Mouse (Mus musculus) NIH3T3 (cell line): ENCODE data around the gene Polq.

Experiments used
- DNase-seq: peaks from one replicate; pipeline ENCODE4 v3.0.0-alpha.2; 2012; ENCODE audit warnings: low read depth

Gene Polq

DNA sequence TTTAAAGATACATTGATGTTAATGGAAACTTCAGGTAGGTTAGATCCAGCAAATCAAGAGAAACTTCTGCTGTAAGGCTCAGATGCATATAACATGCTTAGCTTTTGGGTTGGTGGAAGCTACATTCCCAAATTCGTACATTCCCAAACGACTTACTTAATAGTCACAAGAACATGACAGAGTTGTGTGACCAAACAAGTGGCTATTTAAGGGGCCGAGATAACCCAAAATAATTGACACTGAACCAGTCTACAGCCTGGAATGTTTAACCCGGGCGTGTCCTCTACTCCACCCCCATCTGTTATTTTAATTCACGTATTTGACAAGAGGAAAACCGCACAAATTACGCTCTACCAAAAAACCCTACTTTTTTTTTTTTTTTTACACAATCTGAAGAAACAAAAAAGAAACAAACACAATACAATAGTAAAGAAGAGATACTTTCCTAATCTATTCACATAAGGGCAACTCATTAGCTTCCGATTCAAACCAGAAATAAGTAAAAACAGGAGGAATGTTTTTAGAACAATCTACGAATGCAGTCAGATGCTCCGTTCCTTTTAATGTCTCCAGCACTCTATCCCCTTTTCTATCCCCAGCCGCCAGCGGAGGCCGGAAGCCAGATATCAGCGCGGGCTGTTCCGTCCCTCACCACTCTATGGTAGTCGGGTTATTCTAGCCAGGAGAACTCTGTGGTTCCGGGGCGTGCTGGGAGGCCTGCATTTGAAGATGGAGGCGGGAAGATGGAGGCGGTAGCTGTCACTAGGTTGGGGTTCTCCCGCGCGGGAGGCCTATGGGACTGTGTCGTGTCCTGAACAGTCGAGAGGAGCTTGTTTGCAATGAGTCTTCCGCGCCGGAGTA, at the start of gene Polq:
TSS of gene Polq (plus strand) at position 726 of the 861 bp plus-strand sequence.
- DNase-seq, result peak; percentile 95

DNA sequence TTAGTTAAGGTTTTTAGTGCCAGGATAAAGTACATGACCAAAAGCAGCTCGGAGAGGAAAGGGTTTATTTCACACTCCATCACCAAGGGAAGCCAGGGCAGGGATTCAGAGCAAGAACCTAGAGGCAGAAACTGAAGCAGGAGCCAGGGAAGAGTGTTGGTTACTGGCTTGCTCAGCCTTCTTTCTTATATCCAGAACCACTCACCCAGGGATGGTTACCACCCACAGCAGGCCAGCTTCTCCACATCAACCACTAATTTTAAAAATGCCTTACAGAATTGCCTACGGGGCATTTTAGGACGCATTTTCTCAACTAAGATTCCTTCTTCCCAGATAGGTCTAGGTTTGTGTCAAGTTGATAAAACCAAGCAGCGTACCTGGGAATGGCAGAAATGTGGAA, 48.2 kb upstream of the Polq start:
- DNase-seq, result no peak

GRCm38 (mm10) chr16:36979127-36979526, 32.5 kb upstream of the Polq start:
- no peak for DNase-seq

DNA sequence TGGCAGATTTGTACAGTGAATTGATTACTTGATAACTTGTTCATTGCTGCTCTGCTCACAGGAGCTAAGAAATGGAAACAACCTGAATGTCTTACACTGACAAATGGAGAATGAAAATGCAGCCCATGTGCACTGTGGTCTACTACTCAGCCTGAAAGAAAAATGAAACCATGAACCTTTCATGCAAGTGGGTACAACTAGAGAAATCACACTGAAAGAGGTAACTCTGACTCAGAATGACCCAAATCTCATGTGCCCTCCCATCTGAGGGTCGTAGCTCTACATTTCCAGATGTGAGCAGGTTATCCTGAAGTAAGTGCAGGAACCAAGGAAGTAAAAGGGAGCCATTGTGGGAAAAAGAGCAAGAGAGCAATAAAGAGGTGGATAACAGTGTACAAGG, 27.8 kb upstream of the Polq start:
- no peak for DNase-seq

DNA sequence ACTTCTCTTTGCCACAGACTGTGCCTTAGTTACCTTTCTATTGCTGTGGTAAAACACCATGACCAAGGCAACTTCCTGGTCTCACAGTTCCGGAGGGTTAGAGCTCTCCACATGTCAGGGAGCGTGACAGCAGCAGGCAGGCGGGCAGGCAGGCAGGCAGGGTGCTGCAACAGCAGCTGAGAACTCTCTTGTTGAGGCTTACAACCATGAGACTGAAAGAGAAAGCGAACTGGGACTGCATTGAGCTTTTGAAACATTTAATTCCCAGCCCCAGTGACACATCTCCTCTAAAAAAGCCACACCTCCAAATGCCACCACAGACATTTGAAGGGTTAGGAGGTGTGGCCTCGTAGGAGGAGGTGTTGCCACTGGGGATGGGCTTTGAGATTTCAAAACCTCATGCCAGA, 25.9 kb upstream of the Polq start:
- no peak for DNase-seq

DNA sequence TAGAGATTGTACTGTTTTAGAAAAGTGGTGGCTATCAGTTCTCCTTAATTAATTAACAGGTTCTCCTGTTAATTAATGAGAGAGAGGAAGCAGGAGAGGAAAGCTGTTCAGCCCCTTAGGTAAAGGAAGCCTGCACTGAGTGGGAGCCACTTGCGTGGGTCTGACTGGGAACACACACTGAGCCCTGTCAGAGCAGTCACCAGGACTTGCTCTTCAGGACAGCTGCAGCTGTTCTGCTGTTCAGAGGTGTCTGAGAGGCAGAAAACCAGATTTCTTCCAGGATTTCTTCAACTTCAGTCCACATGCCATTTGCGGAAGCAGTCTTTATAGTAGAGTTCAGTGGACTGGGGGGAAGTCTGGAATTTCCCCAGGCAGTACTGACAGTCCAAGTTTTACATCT, 24.2 kb upstream of the Polq start:
- DNase-seq, result no peak

GRCm38 (mm10) chr16:36988066-36988465, 23.5 kb upstream of the Polq start:
- no peak for DNase-seq

- peak; percentile 3 for DNase-seq
Observed at GRCm38 (mm10) chr16:36989493-36989892, 22.1 kb upstream of the Polq start.

DNA sequence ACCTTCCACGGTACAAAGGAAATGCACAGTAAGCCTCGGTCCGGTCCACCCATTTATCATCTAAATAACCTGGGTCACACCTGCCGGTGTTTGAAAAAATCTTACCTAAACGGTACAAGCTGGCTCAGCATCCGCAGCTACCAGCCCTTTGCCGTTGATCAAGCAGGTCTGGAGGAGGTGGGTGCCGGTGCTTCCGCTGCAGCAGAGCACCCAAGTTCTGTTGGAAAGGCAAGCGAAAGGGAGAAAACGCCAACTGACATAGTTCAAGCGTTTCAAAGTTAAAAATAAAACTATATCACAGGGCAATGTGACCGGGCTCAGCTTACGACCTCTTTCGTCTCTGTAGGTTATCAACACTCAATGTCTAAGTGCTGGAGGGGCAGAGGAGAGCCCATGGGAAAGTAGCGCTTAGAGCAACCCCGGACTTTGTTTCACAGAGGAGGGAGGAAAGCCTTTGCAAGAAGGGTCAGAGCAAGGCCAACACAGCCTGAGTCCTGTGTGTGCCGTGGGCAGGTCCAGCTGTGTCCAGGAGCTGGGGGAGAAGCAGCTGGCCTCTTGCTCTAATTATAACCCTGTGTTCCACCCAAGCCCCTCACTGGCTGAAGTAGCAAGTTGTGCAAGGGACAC, 21.5 kb upstream of the Polq start, which contains the start of gene Fbxo40:
TSS of gene Fbxo40 (minus strand) at position 469 of the 627 bp plus-strand sequence.
- DNase-seq, result no peak

GRCm38 (mm10) chr16:36997650-36998049, 13.9 kb upstream of the Polq start:
- no peak for DNase-seq

DNA sequence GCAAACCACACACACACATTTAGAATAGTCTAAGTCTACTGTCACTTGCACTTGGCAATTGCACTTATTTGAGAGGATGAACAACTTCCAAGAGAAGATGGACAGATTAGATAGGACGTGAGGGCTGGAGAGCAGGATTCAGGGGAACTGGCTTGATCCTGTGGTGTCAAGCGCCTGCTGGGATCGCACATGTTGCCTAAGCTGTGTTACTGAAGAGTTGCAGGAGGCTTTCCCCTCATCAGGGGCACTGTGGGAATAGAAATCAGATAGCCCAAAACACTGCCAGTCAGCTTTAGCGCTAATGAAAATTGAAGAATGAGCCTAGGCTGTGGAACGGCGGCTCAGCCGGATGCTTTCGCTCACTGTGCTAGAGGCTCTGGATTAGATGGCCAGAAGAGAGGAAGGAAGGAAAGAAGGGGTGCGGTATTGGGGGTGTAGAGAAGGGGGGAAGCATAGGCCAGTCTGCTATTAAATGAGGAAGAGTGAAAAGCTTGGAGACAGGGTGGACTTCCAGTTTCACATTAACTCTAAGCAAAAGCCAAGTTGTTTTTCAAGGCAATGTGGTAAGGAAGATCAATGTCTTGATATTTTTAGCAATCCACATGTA, 12.1 kb upstream of the Polq start:
- no peak for DNase-seq

GRCm38 (mm10) chr16:37009262-37009661, 2.3 kb upstream of the Polq start:
- DNase-seq, result no peak

DNA sequence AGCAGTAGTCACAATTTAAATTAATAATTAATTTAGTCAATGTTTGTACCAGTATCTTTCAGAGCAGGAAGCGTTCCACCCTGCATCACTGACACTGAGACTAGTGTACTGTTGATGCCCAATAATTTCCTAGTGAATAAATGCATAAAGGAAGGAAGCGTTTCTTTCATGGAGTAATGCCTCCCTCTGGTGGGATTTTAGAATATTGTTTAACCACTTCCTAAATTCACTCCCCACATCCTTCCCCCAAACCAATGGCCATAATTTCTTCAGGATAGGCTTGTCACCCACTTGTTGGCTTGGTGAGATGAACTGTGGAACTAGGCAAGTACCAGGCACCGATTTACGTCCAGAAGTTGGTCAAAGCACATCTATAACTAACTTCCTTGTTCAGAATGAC, 1.2 kb upstream of the Polq start:
- peak; percentile 84 for DNase-seq

- no peak for DNase-seq
Observed at GRCm38 (mm10) chr16:37011922-37012289, 320 bp downstream of the Polq start.

- DNase-seq, result no peak
Observed at GRCm38 (mm10) chr16:37012336-37012735, 750 bp downstream of the Polq start.

DNA sequence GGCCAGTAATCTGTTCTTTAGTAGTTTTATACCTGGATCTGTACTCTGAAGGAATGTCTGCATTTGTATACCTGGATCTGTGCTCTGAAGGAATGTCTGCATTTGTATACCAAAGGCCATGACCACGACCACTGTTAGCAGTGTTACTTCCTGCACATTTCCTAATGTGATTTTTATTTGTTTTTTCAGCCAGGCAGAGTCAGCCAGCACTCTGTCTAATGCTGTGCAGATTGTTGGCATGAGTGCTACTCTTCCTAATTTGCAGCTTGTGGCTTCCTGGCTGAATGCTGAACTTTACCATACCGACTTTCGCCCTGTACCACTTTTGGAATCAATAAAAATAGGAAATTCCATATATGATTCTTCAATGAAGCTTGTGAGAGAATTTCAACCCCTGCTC, 16.0 kb downstream of the Polq start:
- DNase-seq, result no peak

DNA sequence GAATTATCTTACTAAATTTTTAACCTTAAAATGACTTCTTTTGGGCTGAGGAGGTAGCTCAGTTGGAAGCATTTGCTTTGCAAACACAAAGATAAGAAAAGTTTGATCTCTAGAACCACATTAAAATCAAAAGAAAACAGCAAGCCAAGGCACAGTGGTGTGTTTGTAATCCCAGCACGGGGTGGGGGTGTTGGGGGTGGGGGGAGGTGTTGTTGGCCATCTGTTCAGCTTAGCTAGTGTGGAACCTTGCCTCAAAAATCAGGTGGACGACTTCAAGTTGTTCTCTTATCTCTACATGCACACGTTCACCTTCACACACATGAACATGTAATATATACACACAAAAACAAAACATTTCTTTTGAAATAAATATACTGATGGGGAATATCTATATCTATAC, 20.4 kb downstream of the Polq start:
- no peak for DNase-seq

GRCm38 (mm10) chr16:37034751-37035150, 23.2 kb downstream of the Polq start:
- DNase-seq, result no peak

DNA sequence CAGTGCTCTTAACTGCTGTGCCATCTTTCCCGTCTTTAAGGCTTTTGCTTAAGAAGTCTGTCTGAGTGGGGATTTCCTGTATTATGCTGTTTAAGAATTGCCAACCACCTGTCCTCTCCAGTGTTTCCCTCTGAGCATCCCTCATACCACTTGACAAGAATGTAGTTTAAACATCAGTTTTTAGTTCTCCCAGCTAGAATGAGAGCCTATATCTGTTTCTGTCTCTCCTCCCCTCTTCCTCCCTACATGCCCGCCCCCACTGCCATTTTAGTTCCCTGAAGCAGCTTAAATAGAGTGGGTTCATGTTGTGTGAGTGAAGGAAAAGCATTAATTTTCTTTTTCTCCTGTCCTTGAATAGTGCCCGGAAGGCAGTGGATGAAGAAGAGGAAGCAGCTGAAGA, 48.0 kb downstream of the Polq start:
- no peak for DNase-seq

DNA sequence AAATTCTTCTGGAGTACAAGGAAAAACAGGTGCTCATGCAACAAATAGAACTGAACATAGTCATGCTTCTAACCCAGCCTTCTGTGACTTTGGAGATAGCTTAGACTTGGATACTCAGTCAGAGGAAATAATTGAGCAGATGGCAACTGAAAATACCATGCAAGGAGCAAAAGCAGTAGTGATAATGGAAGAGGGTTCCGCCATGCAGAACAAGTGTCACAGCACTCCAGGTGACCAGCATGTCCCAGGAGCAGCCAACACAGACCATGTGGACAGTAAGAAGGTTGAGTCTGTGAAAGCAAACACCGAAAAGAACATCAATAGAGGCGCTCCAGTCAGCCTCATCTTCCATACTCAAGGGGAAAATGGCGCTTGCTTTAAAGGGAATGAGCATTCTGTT, 49.7 kb downstream of the Polq start:
- no peak for DNase-seq

- DNase-seq, result no peak
Observed at GRCm38 (mm10) chr16:37072354-37072753, 60.8 kb downstream of the Polq start.

GRCm38 (mm10) chr16:37089648-37090047, 78.1 kb downstream of the Polq start:
- DNase-seq, result no peak

GRCm38 (mm10) chr16:37094169-37094833, 82.7 kb downstream of the Polq start:
- DNase-seq, result peak; percentile 13
